Mouse (Mus musculus) embryonic facial prominence, embryonic 15.5 days (tissue): ENCODE measurements around the gene Olfr1414. TPM values are rescaled to one million over a fixed set of nuclear protein-coding genes. Genes with fewer than 3 reads are reported as not detected.
"Not testable (repeated sequence)": the region's sequence is repeated elsewhere in the genome, so short reads cannot be mapped to it uniquely, and the experiment has no call there.

Experiments
- ATAC-seq: fragments of 200-750 bp; cut with Nextera tagmentation; 2 replicates; pipeline ENCODE4 v1.8.0; 2017; ENCODE audit warnings: low read depth, moderate TSS enrichment; ENCODE audit not compliant: insufficient number of reproducible peaks, low FRiP score, low TSS enrichment
- H3K27ac ChIP-seq: fragments of 300-500 bp; sonication (generic); replicated peaks from 2 replicates; pipeline ENCODE4 v1.5.1; 2015; ENCODE audit warnings: mild to moderate bottlenecking, inconsistent platforms
- H3K27me3 ChIP-seq: fragments of 300-500 bp; sonication (generic); 2 replicates; pipeline ENCODE4 v1.6.1; 2015; ENCODE audit warnings: inconsistent platforms
- H3K36me3 ChIP-seq: fragments of 300-500 bp; sonication (generic); 2 replicates; pipeline ENCODE4 v1.6.1; 2015; ENCODE audit warnings: mild to moderate bottlenecking, inconsistent platforms
- H3K4me1 ChIP-seq: fragments of 300-500 bp; sonication (generic); 2 replicates; pipeline ENCODE4 v1.6.1; 2015; ENCODE audit warnings: inconsistent platforms
- H3K4me2 ChIP-seq: fragments of 300-500 bp; sonication (generic); replicated peaks from 2 replicates; pipeline ENCODE4 v1.6.1; 2015; ENCODE audit warnings: mild to moderate bottlenecking, inconsistent platforms
- H3K4me3 ChIP-seq: fragments of 300-500 bp; sonication (generic); replicated peaks from 2 replicates; pipeline ENCODE4 v1.5.1; 2015; ENCODE audit warnings: mild to moderate bottlenecking, inconsistent platforms
- H3K9ac ChIP-seq: fragments of 300-500 bp; sonication (generic); 2 replicates; pipeline ENCODE4 v1.6.1; 2015; ENCODE audit warnings: inconsistent platforms
- H3K9me3 ChIP-seq: fragments of 300-500 bp; sonication (generic); replicated peaks from 2 replicates; pipeline ENCODE4 v1.6.1; 2016; ENCODE audit warnings: inconsistent platforms
- WGBS: fragments of 180-500 bp; shearing (Covaris S2); methylation state at CpG from one replicate; pipeline ENCODE4 v1.1.7; 2015; 5-methylcytosine and 5-hydroxymethylcytosine counted together
- polyA plus RNA-seq: library from polyadenylated mRNA; unstranded; fragments of >200 nt; fragmentation: Nextera tagmentation; extraction: Ambion mirVana; gene quantifications from 2 replicates; pipeline ENCODE4 v1.2.1, GENCODE M21; 2015

Olfr1414 gene
- polyA plus RNA-seq, result not detected in 2 replicates

- H3K4me2 ChIP-seq, result no peak within 1 kb of the TSS
- H3K9me3 ChIP-seq, result no peaks in the 10 kb centered on the region
- 84% methylated on average over 3 of the region's 3 CpGs for WGBS
- no peak within 1 kb of the TSS for H3K9ac ChIP-seq
- no peaks in the 10 kb centered on the region for H3K36me3 ChIP-seq
- H3K4me1 ChIP-seq, result no peaks in the 10 kb centered on the region
- no peak within 1 kb of the TSS for H3K4me3 ChIP-seq
- 0 out of 2 replicates have a peak, but pooled peaks cover 6% of the 10 kb centered on the region for H3K27me3 ChIP-seq
- no peak within 1 kb of the TSS for H3K27ac ChIP-seq
- ATAC-seq, result no peak
These were observed at the start of gene Olfr1414 for GRCm38 (mm10) chr1:92518561-92518960. Gene Olfr1414, minus strand, starts transcription at chr1:92518661.

GRCm38 (mm10) chr1:92545929-92546328 is 27.5 kb upstream of the Olfr1414 start:
- H3K27ac ChIP-seq, result no peak overlapping the region
- H3K9ac ChIP-seq, result no peak overlapping the region
- no peak overlapping the region for H3K4me3 ChIP-seq
- H3K36me3 ChIP-seq, result no peaks in the 10 kb centered on the region
- no peaks in the 10 kb centered on the region for H3K27me3 ChIP-seq
- peak; percentile 43; the same call in 1 of the 2 replicates for ATAC-seq
- no peaks in the 10 kb centered on the region for H3K4me1 ChIP-seq
- WGBS, result 69% methylated on average over 2 of the region's 2 CpGs
- no peaks in the 10 kb centered on the region for H3K9me3 ChIP-seq
- H3K4me2 ChIP-seq, result no peak overlapping the region

- no peak overlapping the region for H3K9ac ChIP-seq
- ATAC-seq, result no peak
- no peak overlapping the region for H3K4me3 ChIP-seq
- H3K9me3 ChIP-seq, result no peaks in the 10 kb centered on the region
- no peak overlapping the region for H3K4me2 ChIP-seq
- no peaks in the 10 kb centered on the region for H3K36me3 ChIP-seq
- no peaks in the 10 kb centered on the region for H3K27me3 ChIP-seq
- no peaks in the 10 kb centered on the region for H3K4me1 ChIP-seq
- no peak overlapping the region for H3K27ac ChIP-seq
- 31% methylated on average over 2 of the region's 2 CpGs for WGBS
These were observed 20.6 kb upstream of the Olfr1414 start for GRCm38 (mm10) chr1:92539071-92539470.

GRCm38 (mm10) chr1:92536972-92537371 is 18.5 kb upstream of the Olfr1414 start:
- Histone ChIP-seq H3K27me3 (peaks cover 1% of the 10 kb centered on the region; the same call in 1 of the 2 replicates), H3K4me3 (no peak overlapping the region), H3K4me2 (no peak overlapping the region), H3K9ac (no peak overlapping the region), H3K36me3 (no peaks in the 10 kb centered on the region), H3K9me3 (no peaks in the 10 kb centered on the region), H3K4me1 (no peaks in the 10 kb centered on the region), H3K27ac (no peak overlapping the region)
- 51% methylated on average over 5 of the region's 5 CpGs for WGBS
- no peak for ATAC-seq

GRCm38 (mm10) chr1:92523764-92524163 is 5.3 kb upstream of the Olfr1414 start:
- H3K4me2 ChIP-seq, result no peak overlapping the region
- 0 out of 2 replicates have a peak, but pooled peaks cover 6% of the 10 kb centered on the region for H3K27me3 ChIP-seq
- no peaks in the 10 kb centered on the region for H3K36me3 ChIP-seq
- H3K4me3 ChIP-seq, result no peak overlapping the region
- 77% methylated on average over 3 of the region's 3 CpGs for WGBS
- H3K9me3 ChIP-seq, result no peaks in the 10 kb centered on the region
- no peak overlapping the region for H3K27ac ChIP-seq
- no peak overlapping the region for H3K9ac ChIP-seq
- ATAC-seq, result no peak
- H3K4me1 ChIP-seq, result no peaks in the 10 kb centered on the region

- ATAC-seq, result no peak
- WGBS, result 15% methylated on average over 10 of the region's 10 CpGs
These were observed 2.9 kb upstream of the Olfr1414 start for GRCm38 (mm10) chr1:92521376-92521775.

GRCm38 (mm10) chr1:92519046-92519445 is 585 bp upstream of the Olfr1414 start:
- no peak overlapping the region for H3K4me2 ChIP-seq
- no peaks in the 10 kb centered on the region for H3K36me3 ChIP-seq
- H3K27me3 ChIP-seq, result 0 out of 2 replicates have a peak, but pooled peaks cover 6% of the 10 kb centered on the region
- H3K4me3 ChIP-seq, result no peak overlapping the region
- 88% methylated on average over 6 of the region's 6 CpGs for WGBS
- no peak for ATAC-seq
- no peak overlapping the region for H3K9ac ChIP-seq
- H3K27ac ChIP-seq, result no peak overlapping the region
- no peaks in the 10 kb centered on the region for H3K4me1 ChIP-seq
- H3K9me3 ChIP-seq, result no peaks in the 10 kb centered on the region

More at GRCm38 (mm10) chr1:92521376-92521775, 2.9 kb upstream of the Olfr1414 start:
- Histone ChIP-seq H3K4me1 (no peaks in the 10 kb centered on the region), H3K27me3 (0 out of 2 replicates have a peak, but pooled peaks cover 6% of the 10 kb centered on the region), H3K4me3 (no peak overlapping the region), H3K4me2 (no peak overlapping the region), H3K9ac (no peak overlapping the region), H3K27ac (no peak overlapping the region), H3K36me3 (no peaks in the 10 kb centered on the region), H3K9me3 (no peaks in the 10 kb centered on the region)

- Histone ChIP-seq H3K4me3 (no peak overlapping the region), H3K9me3 (no peaks in the 10 kb centered on the region)
- ATAC-seq, result no peak
These were observed 3.1 kb downstream of the Olfr1414 start for GRCm38 (mm10) chr1:92515390-92515789.

GRCm38 (mm10) chr1:92511646-92512045 is 6.8 kb downstream of the Olfr1414 start:
- not testable (repeated sequence) for H3K4me3 ChIP-seq, H3K27me3 ChIP-seq, H3K4me1 ChIP-seq, ATAC-seq, H3K4me2 ChIP-seq, H3K9ac ChIP-seq, H3K27ac ChIP-seq, H3K36me3 ChIP-seq, H3K9me3 ChIP-seq
- 79% methylated on average over 5 of the region's 5 CpGs for WGBS

More at GRCm38 (mm10) chr1:92515390-92515789, 3.1 kb downstream of the Olfr1414 start:
- H3K9ac ChIP-seq, result no peak overlapping the region
- no peaks in the 10 kb centered on the region for H3K36me3 ChIP-seq
- 0 out of 2 replicates have a peak, but pooled peaks cover 6% of the 10 kb centered on the region for H3K27me3 ChIP-seq
- H3K4me1 ChIP-seq, result no peaks in the 10 kb centered on the region
- H3K4me2 ChIP-seq, result no peak overlapping the region
- no peak overlapping the region for H3K27ac ChIP-seq
- 76% methylated on average over 11 of the region's 11 CpGs for WGBS

GRCm38 (mm10) chr1:92496001-92496400 is 22.5 kb downstream of the Olfr1414 start, which contains the start of gene Olfr1415:
Gene Olfr1415, minus strand, starts transcription at chr1:92496101.
- Histone ChIP-seq H3K4me1 (no peaks in the 10 kb centered on the region), H3K4me2 (no peak within 1 kb of the TSS), H3K9ac (no peak within 1 kb of the TSS), H3K9me3 (no peaks in the 10 kb centered on the region; the same call in 1 of the 2 replicates), H3K27ac (no peak within 1 kb of the TSS), H3K27me3 (no peaks in the 10 kb centered on the region), H3K4me3 (no peak within 1 kb of the TSS), H3K36me3 (no peaks in the 10 kb centered on the region)
- WGBS, result 83% methylated on average over 2 of the region's 2 CpGs
- no peak for ATAC-seq

GRCm38 (mm10) chr1:92485013-92485412 is 33.4 kb downstream of the Olfr1414 start, which contains the start of gene Olfr1416:
Gene Olfr1416, minus strand, starts transcription at chr1:92485113.
- no peaks in the 10 kb centered on the region for H3K4me1 ChIP-seq
- H3K4me2 ChIP-seq, result no peak within 1 kb of the TSS
- H3K4me3 ChIP-seq, result no peak within 1 kb of the TSS
- no peaks in the 10 kb centered on the region for H3K36me3 ChIP-seq
- no peak within 1 kb of the TSS for H3K9ac ChIP-seq
- H3K9me3 ChIP-seq, result no peaks in the 10 kb centered on the region
- no peaks in the 10 kb centered on the region for H3K27me3 ChIP-seq
- no peak for ATAC-seq
- no peak within 1 kb of the TSS for H3K27ac ChIP-seq

GRCm38 (mm10) chr1:92474066-92474578 is 44.3 kb downstream of the Olfr1414 start:
- H3K4me2 ChIP-seq, result peak overlapping the region; percentile 88
- no peaks in the 10 kb centered on the region for H3K27me3 ChIP-seq
- no peaks in the 10 kb centered on the region for H3K9me3 ChIP-seq
- H3K9ac ChIP-seq, result peak overlapping the region; percentile 39
- H3K4me1 ChIP-seq, result peaks cover 15% of the 10 kb centered on the region
- peak overlapping the region; percentile 98 for H3K4me3 ChIP-seq
- H3K27ac ChIP-seq, result peak overlapping the region; percentile 86
- peak; percentile 79 for ATAC-seq
- H3K36me3 ChIP-seq, result peaks cover 17% of the 10 kb centered on the region
- 2% methylated on average over 10 of the region's 10 CpGs for WGBS
